Mouse (Mus musculus) brain, embryonic 14.5 days (tissue): ENCODE measurements at regions not wholly inside any gene's neighbourhood (a gene's known extent, or its start where the extent isn't known, plus 50 kb on each side); places are given as distances from the start of the nearest gene placed in this dataset.

Source experiments
- CTCF ChIP-seq: fragments of 200-500 bp; IDR thresholded peaks from 2 replicates; pipeline ENCODE4 v1.5.1; 2012; ENCODE audit warnings: inconsistent platforms, mild to moderate bottlenecking, moderate library complexity, borderline replicate concordance; ENCODE audit not compliant: insufficient read depth, insufficient read length; ENCODE audit errors: extremely low read depth
- POLR2A ChIP-seq: fragments of 200-500 bp; IDR thresholded peaks from 2 replicates; pipeline ENCODE4 v1.6.1; 2012; ENCODE audit warnings: mild to moderate bottlenecking, inconsistent platforms, borderline replicate concordance; ENCODE audit not compliant: poor library complexity, insufficient read depth, insufficient read length, severe bottlenecking; ENCODE audit errors: extremely low read depth

DNA sequence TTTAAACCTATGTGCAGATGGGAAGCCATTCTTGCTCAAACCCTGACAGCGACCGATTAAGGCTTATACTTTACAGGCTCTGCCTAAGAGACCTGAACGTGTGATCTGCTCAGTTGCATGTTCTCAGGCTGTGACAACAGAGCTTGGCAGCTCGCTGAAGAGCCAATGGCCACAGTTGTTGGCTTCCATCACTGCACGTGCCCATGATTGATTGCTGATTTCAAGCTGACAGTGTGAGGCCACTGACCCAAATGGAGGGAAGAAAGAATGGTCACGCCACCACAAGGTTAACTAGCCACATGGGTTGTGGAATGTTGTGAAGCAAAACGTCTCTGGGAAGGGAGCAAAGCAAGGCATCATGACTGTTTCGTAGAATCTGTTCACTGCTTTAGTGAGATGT lies 303.8 kb downstream of the Gadd45g start:
- TF ChIP-seq CTCF = no peak
- no peak for TF ChIP-seq POLR2A
